Comparison of ENCODE assay signal across 8 mouse cellular contexts in the genomic region with DNA sequence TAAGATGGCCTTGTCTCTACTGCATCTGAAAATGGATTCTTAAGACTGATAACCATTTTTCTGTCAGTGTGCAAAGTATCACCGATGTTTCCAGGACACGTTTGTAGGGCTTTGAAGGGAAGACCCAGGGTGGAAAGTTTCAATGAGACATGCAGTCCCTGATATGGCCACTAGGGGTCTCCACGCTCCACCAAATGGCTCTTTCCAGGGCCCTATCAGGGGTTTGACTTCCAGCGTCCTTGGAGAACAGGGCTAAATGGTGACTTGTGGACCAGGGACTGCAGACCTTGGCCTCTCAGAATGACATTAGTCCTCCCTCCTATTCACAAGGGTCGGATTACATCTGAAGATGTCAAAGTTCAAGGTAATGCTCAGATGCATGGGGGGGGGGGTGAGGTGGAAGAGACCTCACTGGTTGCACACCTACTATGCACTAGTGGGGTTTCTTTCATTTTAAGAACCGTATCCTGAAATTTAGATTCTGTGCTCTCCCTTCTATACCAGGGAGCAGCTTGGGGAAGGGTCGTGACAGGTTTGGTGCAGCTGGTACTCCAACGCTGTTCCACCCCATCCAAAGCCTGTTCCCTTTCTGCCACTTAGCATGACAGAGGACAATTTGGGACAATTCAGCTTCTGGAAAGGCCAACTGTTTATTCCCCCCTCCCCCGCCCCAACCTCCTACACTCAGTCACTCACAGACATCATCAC. TPM values are rescaled to one million over a fixed set of nuclear protein-coding genes. Genes with fewer than 3 reads are reported as not detected.
DNase-seq lines count a peak whose midpoint lies in the region; ATAC-seq lines count a peak whose summit lies in the region.

No protein-coding gene starts in this region.

- H3K4me2 ChIP-seq in forebrain, embryonic 12.5 days: no peak overlapping the region
- H3K4me2 ChIP-seq in hindbrain, embryonic 13.5 days: no peak overlapping the region

- no peak overlapping the region for H3K27ac ChIP-seq in forebrain, embryonic 12.5 days
- H3K27ac ChIP-seq in hindbrain, embryonic 13.5 days: no peak overlapping the region

- peaks cover 27% of the 10 kb centered on the region for H3K27me3 ChIP-seq in forebrain, embryonic 12.5 days
- H3K27me3 ChIP-seq in hindbrain, embryonic 13.5 days: peaks cover 41% of the 10 kb centered on the region

- no peak overlapping the region for H3K9ac ChIP-seq in forebrain, embryonic 12.5 days
- H3K9ac ChIP-seq in hindbrain, embryonic 13.5 days: no peak overlapping the region

- no peaks in the 10 kb centered on the region for H3K36me3 ChIP-seq in forebrain, embryonic 12.5 days (replicated peaks)
- no peaks in the 10 kb centered on the region for H3K36me3 ChIP-seq in hindbrain, embryonic 13.5 days

- DNase-seq in CD4-positive, CD25-positive, alpha-beta regulatory T cell, adult 2 months (ENCODE audit: low read depth, low spot score): peak; percentile 52
- peak; percentile 48 for DNase-seq in c-Kit-positive CD71-positive TER-119-positive erythroid progenitor cells, embryonic 14.5 days (ENCODE audit: low spot score)
- DNase-seq in layer of hippocampus, adult 9-11 months: peak; percentile 47
- peak; percentile 44 to 67 for DNase-seq in lung, postnatal 4 days
- DNase-seq in right cerebral cortex, postnatal 10 days (ENCODE audit: low spot score in 2 of 2): peak; percentile 68 to 81

- H3K4me3 ChIP-seq in forebrain, embryonic 12.5 days (replicated peaks): no peak overlapping the region
- no peak overlapping the region for H3K4me3 ChIP-seq in hindbrain, embryonic 13.5 days

- no peak for ATAC-seq in CD4-positive, CD25-positive, alpha-beta regulatory T cell, adult 4 months
- ATAC-seq in forebrain, embryonic 12.5 days (ENCODE audit: low FRiP score): peak; percentile 78
- ATAC-seq in hindbrain, embryonic 13.5 days (ENCODE audit: low FRiP score): peak; percentile 62

- 40% methylated on average over 9 of the region's 9 CpGs for WGBS in forebrain, embryonic 12.5 days
- 35% methylated on average over 9 of the region's 9 CpGs for whole genome bisulfite sequencing in hindbrain, embryonic 13.5 days

- no peaks in the 10 kb centered on the region for H3K9me3 ChIP-seq in forebrain, embryonic 12.5 days
- no peaks in the 10 kb centered on the region for H3K9me3 ChIP-seq in hindbrain, embryonic 13.5 days

- peaks cover 3% of the 10 kb centered on the region; the same call in 1 of the 2 replicates for H3K4me1 ChIP-seq in forebrain, embryonic 12.5 days
- H3K4me1 ChIP-seq in hindbrain, embryonic 13.5 days (replicated peaks): peaks cover 2% of the 10 kb centered on the region; the same call in 1 of the 2 replicates

RNA-seq across cellular contexts. Expression of gene Dagla, which starts 29.0 kb away (rescaled TPM):
- not detected for polyA plus RNA-seq in CD4-positive, CD25-positive, alpha-beta regulatory T cell, adult 4 months (2017; shearing (Covaris generic))
- 3.6 TPM in 2 replicates for polyA plus RNA-seq in forebrain, embryonic 12.5 days (2016; fragmentation: Nextera tagmentation; extraction: Ambion mirVana)
- 6.1 and 6.3 TPM in 2 replicates for polyA plus RNA-seq in hindbrain, embryonic 13.5 days (2015; fragmentation: Nextera tagmentation; extraction: Ambion mirVana)

RNA-seq across cellular contexts. Expression of gene Syt7, which starts 55.2 kb away (rescaled TPM):
- polyA plus RNA-seq in CD4-positive, CD25-positive, alpha-beta regulatory T cell, adult 4 months (2017; shearing (Covaris generic)): not detected
- polyA plus RNA-seq in forebrain, embryonic 12.5 days (2016; fragmentation: Nextera tagmentation; extraction: Ambion mirVana): 2.7 and 5.5 TPM in 2 replicates
- polyA plus RNA-seq in hindbrain, embryonic 13.5 days (2015; fragmentation: Nextera tagmentation; extraction: Ambion mirVana): 7.9 and 8.4 TPM in 2 replicates
